Mouse (Mus musculus): ENCODE results near the gene Flna. TPM values are rescaled to one million over a fixed set of nuclear protein-coding genes. Genes with fewer than 3 reads are reported as not detected.

Gene Flna
- polyA plus RNA-seq (2014; fragmentation: Illumina TruSeq; extraction: RNeasy Lipid Tissue Mini Kit (QIAGEN cat#74804); ENCODE audit: low read depth, low replicate concordance), result 96.7 TPM

GRCm38 (mm10) chrX:74249615-74250014 is at the start of gene Flna:
TSS of gene Flna (minus strand) at chrX:74249820.

GRCm38 (mm10) chrX:74296538-74297448 is 47.2 kb upstream of the Flna start, which contains the start of gene Atp6ap1:
TSS of gene Atp6ap1 (plus strand) at chrX:74297097.

GRCm38 (mm10) chrX:74281732-74282394 is 32.2 kb upstream of the Flna start, which contains the start of the genes Taz and Dnase1l1:
TSS of gene Taz (plus strand) at chrX:74281912.
TSS of gene Dnase1l1 (minus strand) at chrX:74282337.

DNA sequence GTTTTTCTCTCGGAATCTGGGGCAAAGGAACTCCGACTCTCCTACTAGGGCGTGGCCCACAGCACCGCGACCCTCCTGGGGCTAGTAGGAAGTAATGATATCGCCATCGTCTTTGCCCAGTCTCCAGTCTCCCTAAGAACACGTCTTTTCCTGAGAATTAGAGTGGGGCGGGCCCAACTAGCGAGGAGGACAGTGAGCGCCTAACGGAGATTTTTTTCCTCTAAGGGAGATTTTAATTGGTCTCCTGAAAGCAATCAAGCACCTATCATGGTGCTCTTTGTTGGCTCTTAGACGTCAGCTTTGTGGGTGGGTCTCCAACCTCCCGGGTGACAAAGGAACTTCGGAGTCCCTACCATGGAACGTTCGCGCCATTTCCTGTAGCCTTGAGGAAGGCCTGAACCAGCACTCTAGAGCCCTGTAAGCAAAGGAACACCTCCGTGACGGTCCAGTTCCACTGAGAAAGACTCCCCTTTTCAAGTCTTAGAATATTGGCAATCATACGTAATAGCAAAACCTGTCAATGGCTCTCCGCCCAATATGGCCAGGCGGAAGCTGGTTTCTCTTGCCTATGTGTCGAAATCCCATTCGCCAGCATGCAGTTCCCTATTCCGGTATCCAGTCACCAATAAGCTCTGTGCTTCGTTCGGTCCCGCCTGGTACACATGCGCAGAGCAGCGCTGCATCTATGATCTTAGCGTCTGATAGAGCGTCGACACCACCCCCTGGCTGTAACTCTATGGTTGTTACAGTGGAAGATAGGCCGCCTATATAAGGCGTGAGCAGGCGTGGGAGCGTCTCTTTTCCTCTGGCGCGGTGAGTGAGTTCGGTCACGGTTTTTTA is 20.7 kb upstream of the Flna start, which contains the start of gene Rpl10:
Gene Rpl10, plus strand, starts transcription at position 751 of the 840 bp plus-strand sequence.

GRCm38 (mm10) chrX:74254153-74254887 is 4.7 kb upstream of the Flna start, which contains the start of gene Emd:
TSS of gene Emd (plus strand) at chrX:74254687.

DNA sequence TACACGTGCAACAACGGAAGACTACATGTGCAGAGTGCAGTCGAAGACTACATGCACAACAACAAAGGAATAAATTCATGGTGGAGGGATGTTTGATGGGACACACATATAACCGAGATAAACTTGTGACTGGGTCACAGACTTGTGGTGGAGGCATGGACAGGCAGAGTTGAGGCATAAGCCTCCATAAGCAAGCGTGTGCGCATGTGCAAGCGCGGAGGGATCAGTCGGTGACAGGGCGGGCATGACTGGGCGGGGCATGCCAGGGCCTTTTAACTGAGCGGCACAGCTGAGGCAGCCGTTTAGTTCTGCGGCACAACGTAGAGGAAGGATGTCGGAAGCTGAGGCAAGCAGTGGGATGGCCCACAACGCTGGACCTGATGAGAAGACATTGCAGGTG is 72.7 kb downstream of the Flna start, which contains the start of gene Tktl1:
Gene Tktl1, plus strand, starts transcription at position 301 of the 400 bp plus-strand sequence.

Other genes with a start within 250 kb of the Flna start
- gene Irak1, start 225.9 kb downstream of the Flna start, polyA plus RNA-seq (2014; fragmentation: Illumina TruSeq; extraction: RNeasy Lipid Tissue Mini Kit (QIAGEN cat#74804); ENCODE audit: low read depth, low replicate concordance), result 39.7 TPM
- not detected for gene Opn1mw, start 122.4 kb downstream of the Flna start, polyA plus RNA-seq (2014; fragmentation: Illumina TruSeq; extraction: RNeasy Lipid Tissue Mini Kit (QIAGEN cat#74804); ENCODE audit: low read depth, low replicate concordance)
- 18.2 TPM for gene Mecp2, start 114.5 kb downstream of the Flna start, polyA plus RNA-seq (2014; fragmentation: Illumina TruSeq; extraction: RNeasy Lipid Tissue Mini Kit (QIAGEN cat#74804); ENCODE audit: low read depth, low replicate concordance)
- gene Tex28, start 82.0 kb downstream of the Flna start, polyA plus RNA-seq (2014; fragmentation: Illumina TruSeq; extraction: RNeasy Lipid Tissue Mini Kit (QIAGEN cat#74804); ENCODE audit: low read depth, low replicate concordance), result not detected
- not detected for gene Tktl1, start 72.6 kb downstream of the Flna start, polyA plus RNA-seq (2014; fragmentation: Illumina TruSeq; extraction: RNeasy Lipid Tissue Mini Kit (QIAGEN cat#74804); ENCODE audit: low read depth, low replicate concordance)
- 42.5 TPM for gene Emd, start 4.9 kb upstream of the Flna start, polyA plus RNA-seq (2014; fragmentation: Illumina TruSeq; extraction: RNeasy Lipid Tissue Mini Kit (QIAGEN cat#74804); ENCODE audit: low read depth, low replicate concordance)
- 1,296 TPM for gene Rpl10, start 21.0 kb upstream of the Flna start, polyA plus RNA-seq (2014; fragmentation: Illumina TruSeq; extraction: RNeasy Lipid Tissue Mini Kit (QIAGEN cat#74804); ENCODE audit: low read depth, low replicate concordance)
- 77.7 TPM for gene Taz, start 32.1 kb upstream of the Flna start, polyA plus RNA-seq (2014; fragmentation: Illumina TruSeq; extraction: RNeasy Lipid Tissue Mini Kit (QIAGEN cat#74804); ENCODE audit: low read depth, low replicate concordance)
- 53.1 TPM for gene Dnase1l1, start 32.5 kb upstream of the Flna start, polyA plus RNA-seq (2014; fragmentation: Illumina TruSeq; extraction: RNeasy Lipid Tissue Mini Kit (QIAGEN cat#74804); ENCODE audit: low read depth, low replicate concordance)
- 145 TPM for gene Atp6ap1, start 47.3 kb upstream of the Flna start, polyA plus RNA-seq (2014; fragmentation: Illumina TruSeq; extraction: RNeasy Lipid Tissue Mini Kit (QIAGEN cat#74804); ENCODE audit: low read depth, low replicate concordance)
- 117 TPM for gene Gdi1, start 55.2 kb upstream of the Flna start, polyA plus RNA-seq (2014; fragmentation: Illumina TruSeq; extraction: RNeasy Lipid Tissue Mini Kit (QIAGEN cat#74804); ENCODE audit: low read depth, low replicate concordance)
- 12.3 TPM for gene Fam50a, start 63.2 kb upstream of the Flna start, polyA plus RNA-seq (2014; fragmentation: Illumina TruSeq; extraction: RNeasy Lipid Tissue Mini Kit (QIAGEN cat#74804); ENCODE audit: low read depth, low replicate concordance)
- 1.0 TPM for gene Plxna3, start 79.2 kb upstream of the Flna start, polyA plus RNA-seq (2014; fragmentation: Illumina TruSeq; extraction: RNeasy Lipid Tissue Mini Kit (QIAGEN cat#74804); ENCODE audit: low read depth, low replicate concordance)
- 10.0 TPM for gene Lage3, start 103.8 kb upstream of the Flna start, polyA plus RNA-seq (2014; fragmentation: Illumina TruSeq; extraction: RNeasy Lipid Tissue Mini Kit (QIAGEN cat#74804); ENCODE audit: low read depth, low replicate concordance)
- gene Ubl4a, start 123.4 kb upstream of the Flna start, polyA plus RNA-seq (2014; fragmentation: Illumina TruSeq; extraction: RNeasy Lipid Tissue Mini Kit (QIAGEN cat#74804); ENCODE audit: low read depth, low replicate concordance), result 35.8 TPM
- 10.3 TPM for gene Slc10a3, start 123.5 kb upstream of the Flna start, polyA plus RNA-seq (2014; fragmentation: Illumina TruSeq; extraction: RNeasy Lipid Tissue Mini Kit (QIAGEN cat#74804); ENCODE audit: low read depth, low replicate concordance)
- gene Fam3a, start 143.5 kb upstream of the Flna start, polyA plus RNA-seq (2014; fragmentation: Illumina TruSeq; extraction: RNeasy Lipid Tissue Mini Kit (QIAGEN cat#74804); ENCODE audit: low read depth, low replicate concordance), result 12.5 TPM
- 47.1 TPM for gene Ikbkg, start 143.5 kb upstream of the Flna start, polyA plus RNA-seq (2014; fragmentation: Illumina TruSeq; extraction: RNeasy Lipid Tissue Mini Kit (QIAGEN cat#74804); ENCODE audit: low read depth, low replicate concordance)
- gene G6pdx, start 179.4 kb upstream of the Flna start, polyA plus RNA-seq (2014; fragmentation: Illumina TruSeq; extraction: RNeasy Lipid Tissue Mini Kit (QIAGEN cat#74804); ENCODE audit: low read depth, low replicate concordance), result 12.9 TPM
- not detected for gene Gm6880, start 231.6 kb upstream of the Flna start, polyA plus RNA-seq (2014; fragmentation: Illumina TruSeq; extraction: RNeasy Lipid Tissue Mini Kit (QIAGEN cat#74804); ENCODE audit: low read depth, low replicate concordance)

All from sigmoid colon, adult 10 weeks (tissue).